Mouse (Mus musculus) ES-Bruce4 (cell line): ENCODE measurements at regions not wholly inside any gene's neighbourhood (a gene's known extent, or its start where the extent isn't known, plus 50 kb on each side); places are given as distances from the start of the nearest gene placed in this dataset.

Experiments used
- CTCF ChIP-seq: IDR thresholded peaks from one replicate; pipeline ENCODE4 v1.8.1; 2011; ENCODE audit warnings: low read depth, low read length
- EP300 ChIP-seq: IDR thresholded peaks from 2 replicates; pipeline ENCODE4 v1.6.1; 2011; ENCODE audit warnings: low read depth, low read length; ENCODE audit not compliant: insufficient read depth

DNA sequence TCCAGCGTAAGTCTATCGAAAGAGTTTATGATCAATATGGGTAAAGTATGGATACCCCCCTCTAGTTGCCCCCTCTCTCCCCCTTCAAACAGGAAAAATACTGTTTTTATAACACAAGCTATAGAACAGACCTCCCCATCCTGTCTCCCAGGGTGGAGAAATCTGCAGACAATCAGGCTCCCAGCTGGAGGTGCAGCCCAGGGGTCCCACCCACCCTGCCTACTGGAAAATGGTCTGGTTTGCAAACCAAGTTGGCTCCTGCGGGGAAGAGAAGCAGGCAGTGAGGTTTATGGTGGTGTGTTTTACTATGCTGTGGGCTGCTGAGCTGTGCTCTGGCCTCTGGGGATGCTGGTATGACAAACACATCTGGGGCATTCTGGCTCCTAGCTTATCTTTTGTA lies 70.7 kb upstream of the Sfswap start:
- TF ChIP-seq EP300 (no peak), CTCF (no peak)
